Mouse (Mus musculus) urinary bladder, adult 2 months (tissue): ENCODE results near the gene Itpr2. TPM values are rescaled to one million over a fixed set of nuclear protein-coding genes. Genes with fewer than 3 reads are reported as not detected.

ENCODE experiments used
- DNase-seq: peaks from one replicate; pipeline ENCODE4 v3.0.0; 2022; ENCODE audit warnings: low spot score
- polyA plus RNA-seq: library from polyadenylated mRNA; depleted of rRNA; stranded (reverse); fragments of >200 nt; gene quantifications from 2 replicates; pipeline ENCODE4 v1.2.3, GENCODE M21; 2012; rRNA removed

The Itpr2 gene
- 3.9 and 4.9 TPM in 2 replicates for polyA plus RNA-seq

GRCm38 (mm10) chr6:146501866-146502804 lies at the start of gene Itpr2:
Gene Itpr2 (minus strand): TSS chr6:146502223.
- peak; percentile 77 for DNase-seq

- no peak for DNase-seq
These were observed 49.3 kb upstream of the Itpr2 start for GRCm38 (mm10) chr6:146551326-146551725.

GRCm38 (mm10) chr6:146550421-146550820 lies 48.4 kb upstream of the Itpr2 start:
- DNase-seq = no peak

GRCm38 (mm10) chr6:146545289-146545865 lies 43.4 kb upstream of the Itpr2 start:
- DNase-seq = no peak

GRCm38 (mm10) chr6:146544622-146545021 lies 42.6 kb upstream of the Itpr2 start:
- DNase-seq = no peak

- no peak for DNase-seq
These were observed 38.4 kb upstream of the Itpr2 start for GRCm38 (mm10) chr6:146540386-146540785.

- no peak for DNase-seq
These were observed 36.6 kb upstream of the Itpr2 start for GRCm38 (mm10) chr6:146538661-146539060.

- DNase-seq = no peak
These were observed 36.0 kb upstream of the Itpr2 start for GRCm38 (mm10) chr6:146538071-146538470.

GRCm38 (mm10) chr6:146537111-146537510 lies 35.1 kb upstream of the Itpr2 start:
- no peak for DNase-seq

- DNase-seq = no peak
These were observed 33.5 kb upstream of the Itpr2 start for GRCm38 (mm10) chr6:146535501-146535900.

- no peak for DNase-seq
These were observed 31.1 kb upstream of the Itpr2 start for GRCm38 (mm10) chr6:146533146-146533545.

- no peak for DNase-seq
These were observed 28.7 kb upstream of the Itpr2 start for GRCm38 (mm10) chr6:146530769-146531168.

- no peak for DNase-seq
These were observed 28.3 kb upstream of the Itpr2 start for GRCm38 (mm10) chr6:146530363-146530762.

- DNase-seq = no peak
These were observed 25.5 kb upstream of the Itpr2 start for GRCm38 (mm10) chr6:146527537-146527936.

GRCm38 (mm10) chr6:146525500-146525899 lies 23.5 kb upstream of the Itpr2 start:
- no peak for DNase-seq

GRCm38 (mm10) chr6:146521456-146522245 lies 19.6 kb upstream of the Itpr2 start:
- DNase-seq = no peak

- no peak for DNase-seq
These were observed 17.0 kb upstream of the Itpr2 start for GRCm38 (mm10) chr6:146519019-146519418.

GRCm38 (mm10) chr6:146515936-146516335 lies 13.9 kb upstream of the Itpr2 start:
- no peak for DNase-seq

- DNase-seq = no peak
These were observed 12.5 kb upstream of the Itpr2 start for GRCm38 (mm10) chr6:146514531-146514948.

- no peak for DNase-seq
These were observed 11.9 kb upstream of the Itpr2 start for GRCm38 (mm10) chr6:146513899-146514298.

- DNase-seq = no peak
These were observed 11.4 kb upstream of the Itpr2 start for GRCm38 (mm10) chr6:146513384-146513783.

GRCm38 (mm10) chr6:146511511-146511910 lies 9.5 kb upstream of the Itpr2 start:
- DNase-seq = no peak
